Mouse (Mus musculus): ENCODE measurements around the gene Osbpl2.

DNA sequence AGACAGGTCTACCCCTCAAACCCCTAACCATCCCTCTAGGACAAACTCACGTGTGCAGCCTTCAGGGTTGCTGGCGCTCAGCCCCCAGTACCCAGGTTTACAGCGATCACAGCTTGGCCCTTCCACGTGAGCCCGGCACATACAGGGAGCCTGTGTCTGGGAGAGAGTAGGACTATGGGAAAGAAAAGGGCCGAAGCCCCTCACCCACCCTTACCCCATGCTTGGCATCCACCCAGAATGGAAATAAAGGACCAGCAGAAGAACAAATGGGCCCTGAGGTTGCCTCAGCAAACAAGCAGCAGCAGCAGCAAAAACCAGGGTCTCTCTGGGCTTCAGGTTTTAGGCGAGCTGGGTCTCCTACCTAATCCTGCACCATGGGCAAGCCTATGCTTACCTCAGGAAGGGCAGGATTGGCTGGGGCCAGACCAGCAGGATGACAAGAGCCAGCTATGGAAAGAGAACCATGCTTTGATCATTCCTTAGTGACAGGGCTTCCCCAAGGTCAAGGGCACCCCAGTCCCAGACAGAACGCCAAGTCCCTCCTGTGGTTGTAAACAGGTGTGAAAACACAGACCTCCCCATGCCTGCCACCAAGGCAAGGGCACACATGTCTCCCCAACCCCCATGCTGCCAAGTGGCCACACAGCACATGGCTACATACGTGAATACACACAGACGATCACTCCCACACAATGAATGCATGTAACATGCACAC lies 78.4 kb downstream of the Osbpl2 start:
- TF ChIP-seq POLR2A (IDR thresholded peaks at IDR 0.05; ENCODE audit: borderline replicate concordance, extremely low read depth, insufficient read depth, insufficient read length, poor library complexity, severe bottlenecking) (no peak), CTCF (IDR thresholded peaks at IDR 0.05; ENCODE audit: borderline replicate concordance, extremely low read depth, insufficient read depth, insufficient read length) (no peak)
